Mouse (Mus musculus): ENCODE measurements around the gene Aldh5a1.

Aldh5a1 gene

GRCm38 (mm10) chr13:24933199-24933598, 4.3 kb downstream of the Aldh5a1 start:
- no peak for DNase-seq (ENCODE audit: low spot score in 2 of 2)

GRCm38 (mm10) chr13:24930591-24930990, 6.9 kb downstream of the Aldh5a1 start:
- DNase-seq (ENCODE audit: low spot score in 2 of 2), result no peak

DNA sequence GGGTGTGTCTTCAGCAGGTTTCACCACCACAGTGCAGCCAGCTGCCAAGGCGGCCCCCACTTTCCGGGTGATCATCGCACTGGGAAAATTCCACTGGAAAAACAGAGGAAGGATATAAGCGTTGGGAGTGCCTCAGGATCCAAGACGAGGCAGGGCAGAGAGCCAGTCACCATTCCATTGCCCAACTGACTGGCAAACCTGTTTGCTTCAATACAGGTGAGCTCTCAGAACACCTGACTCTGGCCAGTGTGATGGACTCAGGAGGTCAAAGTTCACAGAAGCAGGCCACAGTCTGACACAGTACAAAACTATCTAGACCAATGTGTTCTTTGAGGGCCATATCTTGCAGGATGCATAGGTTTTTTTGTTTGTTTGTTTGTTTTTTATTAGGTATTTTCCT, 13.5 kb downstream of the Aldh5a1 start:
- no peak for DNase-seq (ENCODE audit: low spot score in 2 of 2)

- DNase-seq (ENCODE audit: low spot score in 2 of 2), result no peak
Measured at GRCm38 (mm10) chr13:24921281-24921680, 16.2 kb downstream of the Aldh5a1 start.

GRCm38 (mm10) chr13:24920333-24920977, 17.0 kb downstream of the Aldh5a1 start:
- peak; percentile 35 to 55 for DNase-seq (ENCODE audit: low spot score in 2 of 2)

GRCm38 (mm10) chr13:24915831-24916230, 21.6 kb downstream of the Aldh5a1 start:
- DNase-seq (ENCODE audit: low spot score in 2 of 2), result no peak

GRCm38 (mm10) chr13:24914915-24915314, 22.5 kb downstream of the Aldh5a1 start:
- DNase-seq (ENCODE audit: low spot score in 2 of 2), result no peak

- DNase-seq (ENCODE audit: low spot score in 2 of 2), result no peak
Measured at GRCm38 (mm10) chr13:24913576-24913975, 23.9 kb downstream of the Aldh5a1 start.

DNA sequence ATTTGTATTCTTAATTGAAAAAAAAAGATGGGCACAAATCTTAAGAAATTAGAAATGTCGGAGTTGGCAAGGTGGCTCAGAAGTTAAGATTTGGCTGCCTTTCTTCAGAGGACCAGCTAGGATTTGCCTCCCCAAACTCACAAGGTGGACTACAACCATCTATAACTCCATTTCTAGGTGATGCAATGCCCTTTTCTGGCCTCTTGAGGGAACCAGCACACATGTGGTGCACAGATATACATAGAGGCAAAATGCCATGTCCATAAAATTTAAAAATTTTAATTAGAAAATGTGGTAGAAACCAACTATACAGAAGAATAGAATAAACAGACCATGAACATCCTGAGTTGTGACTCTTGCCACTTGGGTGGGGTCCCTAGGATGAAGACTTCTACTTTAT, 28.3 kb downstream of the Aldh5a1 start:
- DNase-seq (ENCODE audit: low spot score in 2 of 2), result no peak

DNA sequence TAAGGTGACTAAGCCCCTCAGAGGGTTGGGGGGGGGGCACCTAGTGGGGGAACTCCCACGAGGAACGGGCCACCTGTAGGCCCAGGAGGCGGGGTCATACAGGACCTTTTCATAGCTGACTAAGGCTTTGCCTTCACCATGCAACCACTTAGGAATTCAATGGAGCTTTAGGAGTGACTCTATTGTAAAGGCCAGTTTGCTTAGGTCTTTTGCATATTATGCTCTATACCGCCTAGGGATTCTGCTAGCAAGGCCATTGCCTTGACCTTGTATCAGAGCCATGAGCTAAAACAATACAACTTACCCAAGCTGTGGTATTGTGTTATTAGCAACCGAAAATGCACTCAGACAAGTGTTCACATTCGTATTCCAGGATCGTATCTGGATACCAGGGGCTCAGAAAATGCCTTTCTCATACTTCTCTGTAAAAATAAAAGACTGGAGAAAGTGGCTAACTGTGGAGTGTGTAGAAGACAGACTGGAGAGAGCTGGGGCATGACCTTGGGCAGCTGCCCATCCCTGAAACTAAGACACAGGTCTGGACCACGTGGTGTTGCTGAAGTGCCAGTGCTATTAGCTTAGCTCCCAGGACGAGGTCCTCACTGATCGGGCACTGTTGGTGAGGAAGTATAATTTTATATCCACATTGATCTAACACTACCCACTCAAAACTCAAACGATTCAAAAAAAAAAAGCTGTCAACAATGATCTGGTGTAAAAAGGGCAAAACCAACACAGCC, 30.5 kb downstream of the Aldh5a1 start:
- DNase-seq (ENCODE audit: low spot score in 2 of 2), result no peak

GRCm38 (mm10) chr13:24905422-24905821, 32.0 kb downstream of the Aldh5a1 start:
- DNase-seq (ENCODE audit: low spot score in 2 of 2), result no peak

DNA sequence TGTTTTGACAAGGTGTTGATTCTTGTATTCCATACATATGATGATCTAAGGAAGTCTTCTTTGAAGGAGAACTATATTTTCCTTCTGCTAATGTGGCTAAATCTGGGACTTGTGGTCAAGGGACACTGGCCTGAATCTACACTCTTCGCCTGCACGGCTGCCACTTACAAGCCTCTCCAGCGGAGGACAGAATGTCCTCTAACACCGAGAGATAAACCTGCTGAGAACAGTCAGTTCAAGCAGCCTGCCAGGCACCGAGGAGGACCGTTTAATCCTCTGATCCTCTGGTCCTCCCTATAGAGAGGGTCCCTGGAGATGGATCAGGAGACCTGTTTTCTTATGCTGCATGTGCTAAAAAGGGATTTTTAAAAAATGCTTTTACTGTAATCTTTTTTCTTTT, 34.0 kb downstream of the Aldh5a1 start:
- DNase-seq (ENCODE audit: low spot score in 2 of 2), result no peak

DNA sequence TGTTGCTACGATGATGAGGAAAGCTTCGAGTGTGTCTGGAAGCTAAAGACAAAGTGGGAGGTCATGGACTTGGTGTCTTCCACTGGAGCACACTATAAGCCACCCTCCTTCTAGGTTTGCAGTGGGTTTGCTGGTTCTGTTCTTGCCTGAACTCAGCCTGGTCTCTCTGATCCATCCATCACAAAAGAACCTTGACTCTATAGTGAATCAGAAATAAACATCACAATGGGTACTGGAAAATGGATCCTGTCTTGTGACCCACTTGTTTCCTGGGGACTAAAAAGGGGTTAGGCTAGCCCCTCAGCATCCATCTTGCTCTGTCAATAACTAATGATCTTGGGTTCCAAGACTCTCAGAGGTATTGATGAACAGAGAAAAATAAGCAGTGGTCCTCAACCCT, 35.5 kb downstream of the Aldh5a1 start:
- DNase-seq (ENCODE audit: low spot score in 2 of 2), result no peak

DNA sequence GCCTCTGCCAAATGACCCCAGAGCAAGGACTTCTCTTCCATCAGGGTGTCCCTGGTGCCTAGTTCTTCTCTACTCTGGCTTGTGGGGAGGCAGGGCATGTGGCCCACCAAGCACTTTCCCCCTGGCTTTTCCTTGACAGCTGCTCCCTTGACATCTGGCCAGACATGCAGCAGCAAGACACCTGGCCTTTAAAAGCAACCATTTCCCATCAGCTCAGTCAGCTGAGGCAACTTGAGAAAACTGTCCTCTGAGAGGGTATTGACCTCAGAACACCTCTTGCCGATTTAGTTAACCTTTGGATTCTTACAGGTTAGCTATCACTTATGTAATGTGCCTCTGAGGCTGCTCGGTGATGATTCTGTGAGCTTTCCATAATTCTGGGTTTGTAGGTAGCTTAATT, 43.6 kb downstream of the Aldh5a1 start:
- DNase-seq (ENCODE audit: low spot score in 2 of 2), result no peak

DNA sequence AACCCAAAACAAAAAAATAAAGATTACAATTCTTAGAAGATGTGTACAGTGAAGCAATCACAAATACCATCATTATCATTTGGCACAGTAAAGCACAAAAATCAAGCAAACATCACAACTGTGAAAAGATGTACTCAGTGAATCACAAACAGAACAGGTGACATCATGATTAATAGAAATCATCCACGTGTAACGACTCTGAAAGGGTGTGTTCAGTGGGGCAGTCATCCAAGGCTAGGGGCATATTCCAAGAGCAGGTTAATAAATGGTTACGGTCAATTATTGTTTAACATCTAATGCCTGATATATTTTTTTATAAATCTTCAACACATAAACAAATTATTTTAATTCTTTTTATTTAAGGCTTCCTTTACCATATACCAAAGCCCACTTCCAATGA, 44.9 kb downstream of the Aldh5a1 start:
- no peak for DNase-seq (ENCODE audit: low spot score in 2 of 2)

DNA sequence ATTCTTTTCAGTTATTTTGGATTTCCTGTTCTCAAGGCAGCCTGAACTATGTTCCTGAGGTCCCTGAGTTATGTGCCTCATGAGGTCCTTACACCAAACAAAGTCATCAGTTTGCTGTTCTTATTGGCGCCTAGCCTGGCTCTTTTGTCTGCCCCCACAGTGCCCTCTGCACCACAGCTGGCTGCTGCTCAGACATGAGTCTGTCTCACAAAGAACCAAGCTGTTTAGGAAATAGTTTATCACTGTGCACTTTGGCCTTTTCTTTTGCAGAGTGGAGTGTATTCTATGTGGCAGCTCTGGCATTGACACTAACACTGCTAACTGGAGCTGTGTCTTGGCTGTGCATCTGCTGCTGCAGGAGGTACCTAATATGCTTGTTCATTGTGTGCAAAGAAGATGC, 47.9 kb downstream of the Aldh5a1 start:
- DNase-seq (ENCODE audit: low spot score in 2 of 2), result no peak

- DNase-seq (ENCODE audit: low spot score in 2 of 2), result no peak
Measured at GRCm38 (mm10) chr13:24882411-24882810, 55.0 kb downstream of the Aldh5a1 start.

DNA sequence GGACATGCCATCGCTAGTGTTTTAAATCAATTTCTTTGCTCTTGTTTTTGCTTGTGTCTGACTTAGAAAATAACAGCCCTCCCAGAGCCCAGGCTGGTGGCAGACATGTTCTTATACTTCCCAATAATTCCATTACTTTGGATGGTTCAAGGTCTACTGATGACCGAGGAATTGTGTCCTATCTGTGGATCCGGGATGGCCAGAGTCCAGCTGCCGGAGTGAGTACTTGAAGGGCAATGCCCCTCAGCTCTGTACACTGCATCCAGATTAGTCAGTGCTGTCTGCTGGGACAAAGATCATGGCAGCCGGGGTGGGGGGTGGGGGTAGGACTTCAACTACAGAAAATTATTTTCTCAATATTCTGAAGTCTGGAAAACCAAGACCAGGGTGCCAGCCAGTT, 56.8 kb downstream of the Aldh5a1 start:
- no peak for DNase-seq (ENCODE audit: low spot score in 2 of 2)

GRCm38 (mm10) chr13:24880208-24880607, 57.3 kb downstream of the Aldh5a1 start:
- DNase-seq (ENCODE audit: low spot score in 2 of 2), result no peak

- DNase-seq (ENCODE audit: low spot score in 2 of 2), result no peak
Measured at GRCm38 (mm10) chr13:24879359-24880040, 58.0 kb downstream of the Aldh5a1 start.

DNA sequence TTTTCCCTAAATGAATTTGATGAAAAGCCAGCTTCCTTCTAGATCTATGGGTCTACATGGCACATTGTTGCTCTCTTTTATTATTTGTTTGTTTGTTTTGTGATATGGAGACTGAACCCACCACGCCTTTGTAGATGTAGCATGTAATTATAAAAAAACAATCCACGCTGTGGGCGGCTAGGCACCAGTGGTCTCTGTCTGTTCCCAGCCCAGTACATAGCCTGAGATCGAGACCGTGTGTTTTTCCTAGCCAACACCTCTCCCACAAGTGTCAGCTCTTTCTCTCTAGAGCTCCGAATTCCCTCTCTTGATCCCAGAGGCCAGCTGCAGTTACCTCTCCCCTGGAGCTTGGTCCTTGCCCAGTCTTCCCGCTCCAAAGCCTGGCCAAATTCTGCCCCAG, 69.2 kb downstream of the Aldh5a1 start:
- no peak for DNase-seq (ENCODE audit: low spot score in 2 of 2)

- DNase-seq (ENCODE audit: low spot score in 2 of 2), result no peak
Measured at GRCm38 (mm10) chr13:24867789-24868188, 69.7 kb downstream of the Aldh5a1 start.

Data from right cerebral cortex, adult 2 months (tissue).